22 mouse cellular contexts compared by ENCODE assay signal in genomic region chr10:75178911-75179310, GRCm38 (mm10). TPM values are rescaled to one million over a fixed set of nuclear protein-coding genes. Genes with fewer than 3 reads are reported as not detected.
DNase-seq lines count a peak whose midpoint lies in the region; ATAC-seq lines count a peak whose summit lies in the region.
"Had no signal": no experiment of that assay in that cellular context is flagged by ENCODE, and none has a peak within 500 bp of the region (broad histone marks: within the 10 kb centered on the region; RNA-seq: fewer than 3 reads in every experiment).

No protein-coding gene starts in this region.

- H3K4me1 ChIP-seq in liver, embryonic 11.5 days (replicated peaks; ENCODE audit: control insufficient read depth, insufficient read depth, low read length): peaks cover 1% of the 10 kb centered on the region; the same call in 1 of the 2 replicates
- H3K4me1 ChIP-seq: embryonic facial prominence, embryonic 13.5 days; forebrain, embryonic 10.5 days had no signal

- no peaks in the 10 kb centered on the region; the same call in 1 of the 2 replicates for H3K9me3 ChIP-seq in liver, embryonic 11.5 days (ENCODE audit: control insufficient read depth, low read length)
- H3K9me3 ChIP-seq: embryonic facial prominence, embryonic 13.5 days; embryonic facial prominence, embryonic 15.5 days; forebrain, embryonic 10.5 days had no signal

- no peaks in the 10 kb centered on the region for H3K27me3 ChIP-seq in liver, embryonic 11.5 days (replicated peaks; ENCODE audit: control insufficient read depth, insufficient read depth, low read length)
- H3K27me3 ChIP-seq: embryonic facial prominence, embryonic 13.5 days; embryonic facial prominence, embryonic 15.5 days had no signal

- intact Hi-C loops in heart, postnatal 36 days (cut with DNase I): no loop called here

- H3K4me2 ChIP-seq in liver, embryonic 11.5 days: no peak overlapping the region
- H3K4me2 ChIP-seq: embryonic facial prominence, embryonic 13.5 days; embryonic facial prominence, embryonic 15.5 days had no signal

- no peak overlapping the region for H3K4me3 ChIP-seq in liver, embryonic 11.5 days (ENCODE audit: low read depth, low read length)
- H3K4me3 ChIP-seq: embryonic facial prominence, embryonic 13.5 days; embryonic facial prominence, embryonic 15.5 days; erythroblast, embryonic 14.5 days; forebrain, embryonic 10.5 days had no signal

- DNase-seq in heart, adult 11 months: peak; percentile 86
- DNase-seq in heart, postnatal 36 days: no peak
- DNase-seq in liver, embryonic 11.5 days (ENCODE audit: low spot score): peak; percentile 28
- DNase-seq in liver: no peak
- peak; percentile 2 for DNase-seq in urinary bladder, postnatal 14 days (ENCODE audit: low spot score)
- DNase-seq in urinary bladder, adult 18-20 months (ENCODE audit: low spot score in 2 of 2): no peak
- DNase-seq: adrenal gland, adult 2 months; adrenal gland, postnatal 10 days; adrenal gland, postnatal 25 days; cerebellum, adult 11 months; cerebellum, adult 18-20 months; cerebellum, adult 8-10 months; cerebellum, adult 9-11 months; cerebellum, postnatal 14 days; cerebellum, postnatal 36 days; embryo, embryonic 11 days had no signal

- WGBS in liver, embryonic 11.5 days: 92% methylated on average over 5 of the region's 5 CpGs

- peaks cover 29% of the 10 kb centered on the region; the same call in 1 of the 2 replicates for H3K36me3 ChIP-seq in liver, embryonic 11.5 days (ENCODE audit: control insufficient read depth, insufficient read depth, low read length)

- no peak overlapping the region for H3K27ac ChIP-seq in liver, embryonic 11.5 days (ENCODE audit: low read depth, low read length)
- H3K27ac ChIP-seq: embryonic facial prominence, embryonic 13.5 days; embryonic facial prominence, embryonic 15.5 days; forebrain, embryonic 10.5 days had no signal

- H3K9ac ChIP-seq in liver, embryonic 11.5 days (ENCODE audit: low read depth, low read length): no peak overlapping the region
- H3K9ac ChIP-seq: embryonic facial prominence, embryonic 13.5 days; embryonic facial prominence, embryonic 15.5 days had no signal

- ATAC-seq in liver, embryonic 11.5 days (replicated peaks; ENCODE audit: low FRiP score): no peak
- ATAC-seq: forebrain, embryonic 14.5 days; forebrain, embryonic 16.5 days had no signal

RNA-seq across cellular contexts. Expression of gene Specc1l, which starts 33.0 kb away (rescaled TPM):
- total RNA-seq in heart, postnatal 36 days (2021): 10 to 100 TPM; 42.7 to 43.1 TPM
- polyA plus RNA-seq in liver, embryonic 11.5 days (2014; fragmentation: Nextera tagmentation; extraction: Ambion mirVana): 13.3 and 14.3 TPM in 2 replicates

Comparison
In these comparisons a context has a peak if more than half of its experiments do, and no peak if none do; other contexts are left out.
1. DNase-seq: peak in heart, adult 11 months (single experiment), liver, embryonic 11.5 days (single experiment) and urinary bladder, postnatal 14 days (single experiment); none in heart, postnatal 36 days (0 of 2), liver (single experiment) and urinary bladder, adult 18-20 months (0 of 2).